ENCODE assay signal across 34 mouse cellular contexts in the genomic region with DNA sequence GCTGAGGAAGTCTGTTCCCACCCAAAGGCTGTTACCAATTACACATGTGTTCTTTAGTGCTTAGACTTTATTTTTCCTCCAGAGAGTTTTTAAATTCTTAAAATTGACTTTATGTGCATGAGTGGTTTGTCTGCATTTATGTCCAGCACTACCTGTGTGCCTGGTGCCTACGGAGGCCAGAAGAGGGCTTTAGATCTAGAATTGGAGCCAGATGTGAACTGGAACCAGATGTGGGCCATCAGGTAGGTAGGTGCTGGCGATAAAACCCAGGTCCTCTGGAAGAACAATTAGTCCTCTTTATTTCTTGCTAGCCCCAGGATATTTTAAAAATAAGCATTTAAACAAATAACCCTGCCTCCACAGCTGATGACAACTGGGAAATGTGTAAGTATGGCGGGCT. TPM values are rescaled to one million over a fixed set of nuclear protein-coding genes. Genes with fewer than 3 reads are reported as not detected.
A peak's percentile ranks its signal among the peaks of the same experiment; 100 is the strongest.
DNase-seq lines count a peak whose midpoint lies in the region; ATAC-seq and TF ChIP-seq lines count a peak whose summit lies in the region.
"Had no signal": no experiment of that assay in that cellular context is flagged by ENCODE, and none has a peak within 500 bp of the region (broad histone marks: within the 10 kb centered on the region; RNA-seq: fewer than 3 reads in every experiment).

No protein-coding gene starts in this region.

- no peak overlapping the region for H3K4me3 ChIP-seq in embryonic facial prominence, embryonic 11.5 days (ENCODE audit: low read depth, low read length)
- no peak overlapping the region for H3K4me3 ChIP-seq in embryonic facial prominence, embryonic 10.5 days
- no peak overlapping the region for H3K4me3 ChIP-seq in limb, embryonic 11.5 days (ENCODE audit: low read depth, low read length)
- no peak overlapping the region for H3K4me3 ChIP-seq in limb, embryonic 14.5 days (replicated peaks; ENCODE audit: low read length)
- H3K4me3 ChIP-seq in kidney, adult 2 months (ENCODE audit: insufficient read depth, low read depth, low read length), result no peak overlapping the region
- H3K4me3 ChIP-seq: embryonic facial prominence, embryonic 12.5 days; embryonic facial prominence, embryonic 15.5 days; hindbrain, embryonic 12.5 days; hindbrain, embryonic 15.5 days; intestine, embryonic 15.5 days had no signal

- no peak overlapping the region for H3K27ac ChIP-seq in embryonic facial prominence, embryonic 11.5 days (replicated peaks; ENCODE audit: low read depth, low read length)
- no peak overlapping the region for H3K27ac ChIP-seq in embryonic facial prominence, embryonic 10.5 days (replicated peaks)
- H3K27ac ChIP-seq in limb, embryonic 11.5 days (replicated peaks; ENCODE audit: low read depth, low read length), result no peak overlapping the region
- no peak overlapping the region for H3K27ac ChIP-seq in limb, embryonic 14.5 days (replicated peaks; ENCODE audit: low read depth, low read length)
- H3K27ac ChIP-seq in kidney, adult 2 months (ENCODE audit: insufficient read depth, low read depth, low read length), result no peak overlapping the region
- H3K27ac ChIP-seq: embryonic facial prominence, embryonic 12.5 days; embryonic facial prominence, embryonic 15.5 days; hindbrain, embryonic 12.5 days; hindbrain, embryonic 15.5 days; intestine, embryonic 15.5 days had no signal

- no peaks in the 10 kb centered on the region; the same call in 1 of the 2 replicates for H3K4me1 ChIP-seq in embryonic facial prominence, embryonic 11.5 days (ENCODE audit: control insufficient read depth, insufficient read depth, low read length)
- H3K4me1 ChIP-seq in embryonic facial prominence, embryonic 10.5 days, result peaks cover 15% of the 10 kb centered on the region
- H3K4me1 ChIP-seq in limb, embryonic 11.5 days (ENCODE audit: control insufficient read depth, insufficient read depth, low read length), result peaks cover 26% of the 10 kb centered on the region
- H3K4me1 ChIP-seq in limb, embryonic 14.5 days (ENCODE audit: control insufficient read depth, insufficient read depth, low read length), result no peaks in the 10 kb centered on the region; the same call in 1 of the 2 replicates
- no peaks in the 10 kb centered on the region for H3K4me1 ChIP-seq in kidney, adult 2 months (ENCODE audit: control insufficient read depth, insufficient read depth, low read length)
- H3K4me1 ChIP-seq: embryonic facial prominence, embryonic 12.5 days; embryonic facial prominence, embryonic 15.5 days; hindbrain, embryonic 15.5 days; intestine, embryonic 15.5 days had no signal

- TF ChIP-seq POLR2A in limb, embryonic 14.5 days (IDR thresholded peaks at IDR 0.05; ENCODE audit: borderline replicate concordance, extremely low read depth, insufficient read depth, insufficient read length), result no peak
- TF ChIP-seq POLR2A in kidney, adult 2 months (IDR thresholded peaks at IDR 0.05; ENCODE audit: low read depth, low read length), result no peak

- DNase-seq in embryonic facial prominence, embryonic 11.5 days (ENCODE audit: low spot score), result peak; percentile 58
- no peak for DNase-seq in embryonic facial prominence, embryonic 10.5 days (ENCODE audit: low spot score)
- peak; percentile 83 for DNase-seq in limb, embryonic 11.5 days (ENCODE audit: low spot score)
- peak; percentile 15 for DNase-seq in limb, embryonic 14.5 days (ENCODE audit: low spot score)
- no peak for DNase-seq in kidney, adult 2 months
- DNase-seq: adrenal gland, postnatal 10 days; adrenal gland, postnatal 36 days; B cell, adult 2 months; cerebellum, adult 18-20 months; cerebellum, adult 9-10 months; cerebellum, postnatal 14 days; forebrain, postnatal 0 days; gastrocnemius, postnatal 10 days; gastrocnemius, postnatal 36 days had no signal

- no peak overlapping the region for H3K4me2 ChIP-seq in embryonic facial prominence, embryonic 11.5 days (ENCODE audit: low read depth, low read length)
- no peak overlapping the region for H3K4me2 ChIP-seq in limb, embryonic 11.5 days (ENCODE audit: low read depth, severe bottlenecking)
- H3K4me2 ChIP-seq in limb, embryonic 14.5 days (replicated peaks; ENCODE audit: low read depth, low read length, severe bottlenecking), result no peak overlapping the region
- H3K4me2 ChIP-seq: embryonic facial prominence, embryonic 12.5 days; embryonic facial prominence, embryonic 15.5 days; heart, embryonic 11.5 days; hindbrain, embryonic 12.5 days; hindbrain, embryonic 15.5 days; intestine, embryonic 15.5 days had no signal

- H3K9ac ChIP-seq in embryonic facial prominence, embryonic 11.5 days (replicated peaks; ENCODE audit: low read length), result no peak overlapping the region
- no peak overlapping the region for H3K9ac ChIP-seq in limb, embryonic 11.5 days (ENCODE audit: low read length)
- H3K9ac ChIP-seq in limb, embryonic 14.5 days (ENCODE audit: low read depth, low read length, severe bottlenecking), result no peak overlapping the region
- H3K9ac ChIP-seq: embryonic facial prominence, embryonic 12.5 days; embryonic facial prominence, embryonic 15.5 days; forebrain, postnatal 0 days; hindbrain, embryonic 12.5 days; hindbrain, embryonic 15.5 days; intestine, embryonic 15.5 days had no signal

- 56% methylated on average over 3 of the region's 3 CpGs for WGBS in embryonic facial prominence, embryonic 11.5 days
- 57% methylated on average over 3 of the region's 3 CpGs for WGBS in embryonic facial prominence, embryonic 10.5 days
- 20% methylated on average over 3 of the region's 3 CpGs for WGBS in limb, embryonic 11.5 days
- 21% methylated on average over 3 of the region's 3 CpGs for WGBS in limb, embryonic 14.5 days
- WGBS in kidney, adult 2 months, result 90% methylated on average over 3 of the region's 3 CpGs

- H3K36me3 ChIP-seq in embryonic facial prominence, embryonic 11.5 days (replicated peaks; ENCODE audit: control insufficient read depth, insufficient read depth, low read depth, low read length), result no peaks in the 10 kb centered on the region
- no peaks in the 10 kb centered on the region for H3K36me3 ChIP-seq in embryonic facial prominence, embryonic 10.5 days (replicated peaks)
- H3K36me3 ChIP-seq in limb, embryonic 11.5 days (ENCODE audit: control insufficient read depth, insufficient read depth, low read length), result no peaks in the 10 kb centered on the region
- H3K36me3 ChIP-seq in limb, embryonic 14.5 days (ENCODE audit: control insufficient read depth, insufficient read depth, low read length), result no peaks in the 10 kb centered on the region
- H3K36me3 ChIP-seq in kidney, adult 2 months (ENCODE audit: control insufficient read depth, insufficient read depth, low read length), result no peaks in the 10 kb centered on the region
- H3K36me3 ChIP-seq: embryonic facial prominence, embryonic 12.5 days; embryonic facial prominence, embryonic 15.5 days; G1E; hindbrain, embryonic 12.5 days; hindbrain, embryonic 15.5 days; intestine, embryonic 15.5 days had no signal

- no peaks in the 10 kb centered on the region for H3K9me3 ChIP-seq in embryonic facial prominence, embryonic 11.5 days (replicated peaks; ENCODE audit: control insufficient read depth, low read length)
- no peaks in the 10 kb centered on the region for H3K9me3 ChIP-seq in embryonic facial prominence, embryonic 10.5 days
- H3K9me3 ChIP-seq in limb, embryonic 11.5 days (ENCODE audit: control insufficient read depth, low read length), result no peaks in the 10 kb centered on the region
- H3K9me3 ChIP-seq in limb, embryonic 14.5 days (ENCODE audit: control insufficient read depth, low read length), result no peaks in the 10 kb centered on the region
- H3K9me3 ChIP-seq: embryonic facial prominence, embryonic 12.5 days; embryonic facial prominence, embryonic 15.5 days; G1E; hindbrain, embryonic 12.5 days; hindbrain, embryonic 15.5 days; intestine, embryonic 15.5 days had no signal

- ATAC-seq in embryonic facial prominence, embryonic 11.5 days (replicated peaks; ENCODE audit: insufficient number of reproducible peaks, low FRiP score, low TSS enrichment, low read depth), result no peak
- ATAC-seq in limb, embryonic 11.5 days (ENCODE audit: insufficient number of reproducible peaks, low FRiP score, low TSS enrichment, low read depth), result peak; percentile 83
- no peak; the same call in 1 of the 2 replicates for ATAC-seq in limb, embryonic 14.5 days (ENCODE audit: low FRiP score, low read depth)
- ATAC-seq in megakaryocyte, adult 5-6 weeks (ENCODE audit: poor library complexity, severe bottlenecking), result no peak
- ATAC-seq: forebrain, embryonic 14.5 days; forebrain, postnatal 0 days; intestine, embryonic 15.5 days; Patski had no signal

- TF ChIP-seq CTCF in kidney, adult 2 months (conservative IDR thresholded peaks at IDR 0.05; ENCODE audit: insufficient read depth, insufficient read length, low read depth, low read length), result no peak

- no peaks in the 10 kb centered on the region for H3K27me3 ChIP-seq in embryonic facial prominence, embryonic 11.5 days (ENCODE audit: control insufficient read depth, insufficient read depth, low read length)
- H3K27me3 ChIP-seq in embryonic facial prominence, embryonic 10.5 days (replicated peaks; ENCODE audit: low read depth, poor library complexity, severe bottlenecking), result peaks cover 21% of the 10 kb centered on the region
- no peaks in the 10 kb centered on the region for H3K27me3 ChIP-seq in limb, embryonic 11.5 days (ENCODE audit: control insufficient read depth, insufficient read depth, low read length)
- H3K27me3 ChIP-seq in limb, embryonic 14.5 days (ENCODE audit: control insufficient read depth, insufficient read depth, low read length), result no peaks in the 10 kb centered on the region
- no peaks in the 10 kb centered on the region for H3K27me3 ChIP-seq in kidney, adult 2 months (replicated peaks; ENCODE audit: control insufficient read depth, insufficient read depth, low read length)
- H3K27me3 ChIP-seq: embryonic facial prominence, embryonic 15.5 days had no signal

RNA-seq across cellular contexts. Expression of a gene that starts 11.2 kb away (rescaled TPM):
- 0.35 and 0.54 TPM in 2 replicates for polyA plus RNA-seq in embryonic facial prominence, embryonic 11.5 days (2014; fragmentation: Nextera tagmentation; extraction: Ambion mirVana)
- polyA plus RNA-seq in embryonic facial prominence, embryonic 10.5 days (2016; fragmentation: Nextera tagmentation; extraction: Ambion mirVana), result 0.30 and 0.46 TPM in 2 replicates
- 1.5 and 1.7 TPM in 2 replicates for polyA plus RNA-seq in limb, embryonic 11.5 days (2014; fragmentation: Nextera tagmentation; extraction: Ambion mirVana)
- polyA plus RNA-seq in limb, embryonic 14.5 days (2012; rRNA removed), result 1.7 and 2.5 TPM in 2 replicates
- polyA plus RNA-seq in limb, embryonic 14.5 days (2014; fragmentation: Nextera tagmentation; extraction: Ambion mirVana), result 0.45 and 0.48 TPM in 2 replicates
- polyA plus RNA-seq in kidney, adult 2 months (2012; rRNA removed), result 0.07 and 0.08 TPM in 2 replicates
- total RNA-seq in megakaryocyte, adult 5-6 weeks (2015), result not detected in 2 replicates
- total RNA-seq in megakaryocyte, adult 5-6 weeks (2017), result not detected in 2 replicates
- total RNA-seq: gastrocnemius, adult 18-20 months; granulocyte monocyte progenitor cell, adult 5-6 weeks; heart, postnatal 25 days; hematopoietic stem cell, adult 5-6 weeks had no signal
- polyA plus RNA-seq: G1E; heart, embryonic 11.5 days; heart, embryonic 14.5 days; heart, postnatal 0 days had no signal

RNA-seq across cellular contexts. Expression of a gene that starts 21.8 kb away (rescaled TPM):
- polyA plus RNA-seq in embryonic facial prominence, embryonic 11.5 days (2014; fragmentation: Nextera tagmentation; extraction: Ambion mirVana), result not detected in 2 replicates
- not detected in 2 replicates for polyA plus RNA-seq in embryonic facial prominence, embryonic 10.5 days (2016; fragmentation: Nextera tagmentation; extraction: Ambion mirVana)
- polyA plus RNA-seq in limb, embryonic 11.5 days (2014; fragmentation: Nextera tagmentation; extraction: Ambion mirVana), result not detected in 2 replicates
- 0.05 and 0.08 TPM in 2 replicates for polyA plus RNA-seq in limb, embryonic 14.5 days (2012; rRNA removed)
- not detected in 2 replicates for polyA plus RNA-seq in limb, embryonic 14.5 days (2014; fragmentation: Nextera tagmentation; extraction: Ambion mirVana)
- polyA plus RNA-seq in kidney, adult 2 months (2012; rRNA removed), result not detected in 2 replicates
- total RNA-seq in megakaryocyte, adult 5-6 weeks (2015), result not detected in 2 replicates
- total RNA-seq in megakaryocyte, adult 5-6 weeks (2017), result not detected in 2 replicates
- total RNA-seq: adrenal gland, adult 18-20 months; adrenal gland, postnatal 36 days; CH12.LX; G1E; gastrocnemius, adult 18-20 months; gastrocnemius, postnatal 10 days; gastrocnemius, postnatal 36 days; granulocyte monocyte progenitor cell, adult 5-6 weeks; heart, adult 8-10 months; heart, postnatal 25 days had no signal
- polyA plus RNA-seq: embryonic facial prominence, embryonic 12.5 days; embryonic facial prominence, embryonic 15.5 days; forebrain, embryonic 11.5 days; forebrain, embryonic 14.5 days; G1E; heart, embryonic 11.5 days; heart, embryonic 14.5 days; heart, postnatal 0 days; hindbrain, embryonic 12.5 days; intestine, embryonic 15.5 days; Patski had no signal

RNA-seq across cellular contexts. Expression of a gene that starts 39.8 kb away (rescaled TPM):
- polyA plus RNA-seq in embryonic facial prominence, embryonic 11.5 days (2014; fragmentation: Nextera tagmentation; extraction: Ambion mirVana), result 23.5 and 23.7 TPM in 2 replicates
- 29.1 and 30.4 TPM in 2 replicates for polyA plus RNA-seq in embryonic facial prominence, embryonic 10.5 days (2016; fragmentation: Nextera tagmentation; extraction: Ambion mirVana)
- polyA plus RNA-seq in limb, embryonic 11.5 days (2014; fragmentation: Nextera tagmentation; extraction: Ambion mirVana), result 19.6 and 20.9 TPM in 2 replicates
- 27.6 and 30.0 TPM in 2 replicates for polyA plus RNA-seq in limb, embryonic 14.5 days (2012; rRNA removed)
- polyA plus RNA-seq in limb, embryonic 14.5 days (2014; fragmentation: Nextera tagmentation; extraction: Ambion mirVana), result 26.8 and 29.6 TPM in 2 replicates
- 23.1 and 27.7 TPM in 2 replicates for polyA plus RNA-seq in kidney, adult 2 months (2012; rRNA removed)
- 24.3 and 26.6 TPM in 2 replicates for total RNA-seq in megakaryocyte, adult 5-6 weeks (2015)
- 7.2 and 8.7 TPM in 2 replicates for total RNA-seq in megakaryocyte, adult 5-6 weeks (2017)

RNA-seq across cellular contexts. Expression of a gene that starts 40.3 kb away (rescaled TPM):
- 713 and 720 TPM in 2 replicates for polyA plus RNA-seq in embryonic facial prominence, embryonic 11.5 days (2014; fragmentation: Nextera tagmentation; extraction: Ambion mirVana)
- 784 and 818 TPM in 2 replicates for polyA plus RNA-seq in embryonic facial prominence, embryonic 10.5 days (2016; fragmentation: Nextera tagmentation; extraction: Ambion mirVana)
- 706 and 718 TPM in 2 replicates for polyA plus RNA-seq in limb, embryonic 11.5 days (2014; fragmentation: Nextera tagmentation; extraction: Ambion mirVana)
- polyA plus RNA-seq in limb, embryonic 14.5 days (2012; rRNA removed), result 203 and 247 TPM in 2 replicates
- polyA plus RNA-seq in limb, embryonic 14.5 days (2014; fragmentation: Nextera tagmentation; extraction: Ambion mirVana), result 416 and 417 TPM in 2 replicates
- polyA plus RNA-seq in kidney, adult 2 months (2012; rRNA removed), result 104 and 117 TPM in 2 replicates
- 172 and 178 TPM in 2 replicates for total RNA-seq in megakaryocyte, adult 5-6 weeks (2015)
- 167 and 192 TPM in 2 replicates for total RNA-seq in megakaryocyte, adult 5-6 weeks (2017)

RNA-seq across cellular contexts. Expression of a gene that starts 59.8 kb away (rescaled TPM):
- polyA plus RNA-seq in embryonic facial prominence, embryonic 11.5 days (2014; fragmentation: Nextera tagmentation; extraction: Ambion mirVana), result 56.3 and 56.4 TPM in 2 replicates
- 87.6 and 91.0 TPM in 2 replicates for polyA plus RNA-seq in embryonic facial prominence, embryonic 10.5 days (2016; fragmentation: Nextera tagmentation; extraction: Ambion mirVana)
- polyA plus RNA-seq in limb, embryonic 11.5 days (2014; fragmentation: Nextera tagmentation; extraction: Ambion mirVana), result 60.4 and 61.8 TPM in 2 replicates
- 69.5 and 76.0 TPM in 2 replicates for polyA plus RNA-seq in limb, embryonic 14.5 days (2012; rRNA removed)
- polyA plus RNA-seq in limb, embryonic 14.5 days (2014; fragmentation: Nextera tagmentation; extraction: Ambion mirVana), result 40.2 and 45.4 TPM in 2 replicates
- polyA plus RNA-seq in kidney, adult 2 months (2012; rRNA removed), result 16.4 and 18.8 TPM in 2 replicates
- total RNA-seq in megakaryocyte, adult 5-6 weeks (2015), result 7.2 and 8.3 TPM in 2 replicates
- total RNA-seq in megakaryocyte, adult 5-6 weeks (2017), result 10.0 and 11.2 TPM in 2 replicates

Comparison
In these comparisons a context has a peak if more than half of its experiments do, and no peak if none do; other contexts are left out.
1. DNase-seq: peak in embryonic facial prominence, embryonic 11.5 days (single experiment), limb, embryonic 11.5 days (single experiment) and limb, embryonic 14.5 days (single experiment); none in embryonic facial prominence, embryonic 10.5 days (single experiment) and kidney, adult 2 months (single experiment).